Mouse (Mus musculus): ENCODE measurements around the gene Dscam. TPM values are rescaled to one million over a fixed set of nuclear protein-coding genes. Genes with fewer than 3 reads are reported as not detected.

Dscam gene
- total RNA-seq, 2 experiments from 2014 or later, result 0.15 TPM; not detected in 1

DNA sequence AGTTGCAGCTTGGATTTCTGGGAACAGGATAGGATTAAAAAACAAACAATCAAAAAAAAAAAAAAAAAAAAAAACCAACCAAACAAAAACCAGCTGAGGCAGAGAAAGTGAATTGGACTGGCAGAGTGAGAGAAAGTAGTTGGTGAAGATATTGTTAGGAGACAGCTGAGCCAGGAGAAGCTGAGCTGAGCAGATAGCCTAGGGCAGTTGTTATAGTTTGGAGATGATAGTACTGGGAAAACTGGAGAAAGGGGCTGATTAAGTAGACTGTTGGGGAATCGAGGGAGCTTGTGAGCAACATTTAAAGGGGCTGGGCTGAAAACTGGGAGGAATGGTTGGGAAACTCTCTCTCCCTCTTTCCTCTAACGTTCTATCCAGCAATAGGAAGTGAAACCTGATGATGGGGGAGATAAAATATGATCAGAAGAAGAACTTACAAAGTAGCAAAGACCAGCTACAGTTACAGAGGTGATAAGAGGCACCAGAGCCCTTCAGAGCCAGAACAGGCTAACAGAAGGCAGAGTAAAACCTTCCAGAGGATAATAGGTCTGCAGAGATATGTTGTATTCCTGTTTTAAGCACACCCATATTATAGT is 201.6 kb downstream of the Dscam start:
- peak; percentile 79 for ATAC-seq (replicated peaks; ENCODE audit: poor library complexity, severe bottlenecking)

- no peak for ATAC-seq (replicated peaks; ENCODE audit: poor library complexity, severe bottlenecking)
These were observed 210.9 kb downstream of the Dscam start for GRCm38 (mm10) chr16:96959695-96960094.

GRCm38 (mm10) chr16:96945468-96946302 is 224.9 kb downstream of the Dscam start:
- no peak for ATAC-seq (replicated peaks; ENCODE audit: poor library complexity, severe bottlenecking)

GRCm38 (mm10) chr16:96943648-96944047 is 226.9 kb downstream of the Dscam start:
- no peak for ATAC-seq (replicated peaks; ENCODE audit: poor library complexity, severe bottlenecking)

DNA sequence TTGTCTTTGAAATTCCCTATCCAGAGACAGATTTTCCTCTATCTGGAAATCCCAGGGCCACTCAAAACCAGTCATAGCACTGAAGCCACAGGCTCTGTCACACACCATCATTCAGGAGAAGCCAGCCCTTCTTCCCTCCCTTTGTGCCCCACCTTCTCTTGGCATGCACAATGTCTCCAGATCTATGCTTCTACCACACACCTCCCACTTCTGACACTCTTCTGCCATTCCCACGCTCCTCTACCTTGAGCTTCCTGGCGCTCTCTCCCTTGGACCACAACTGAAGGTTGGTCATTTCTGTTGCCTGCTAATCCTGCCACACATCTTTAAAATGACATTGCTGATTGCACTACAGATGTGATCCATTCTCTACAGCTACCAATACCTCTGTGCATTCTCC is 235.8 kb downstream of the Dscam start:
- ATAC-seq (replicated peaks; ENCODE audit: poor library complexity, severe bottlenecking), result no peak

GRCm38 (mm10) chr16:96932211-96932610 is 238.3 kb downstream of the Dscam start:
- no peak for ATAC-seq (replicated peaks; ENCODE audit: poor library complexity, severe bottlenecking)

DNA sequence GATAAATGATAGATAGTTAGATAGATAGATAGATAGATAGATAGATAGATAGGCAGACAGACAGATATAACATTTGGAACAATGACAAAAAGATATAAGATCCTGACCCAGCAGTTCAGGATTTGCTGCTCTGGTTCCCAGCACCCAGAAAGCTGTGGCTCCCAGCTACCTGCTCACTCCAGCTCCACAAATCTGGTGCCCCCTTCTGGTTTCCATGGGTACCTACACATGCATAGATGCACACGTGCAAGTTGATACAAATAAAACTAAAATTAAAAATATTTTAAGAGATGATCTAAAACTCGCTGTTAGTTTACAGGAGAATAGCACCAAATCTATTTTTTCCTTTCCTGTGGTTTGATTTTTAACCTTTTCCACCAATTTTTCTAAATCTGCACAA is 238.8 kb downstream of the Dscam start:
- ATAC-seq (replicated peaks; ENCODE audit: poor library complexity, severe bottlenecking), result no peak

- ATAC-seq (replicated peaks; ENCODE audit: poor library complexity, severe bottlenecking), result no peak
These were observed 242.5 kb downstream of the Dscam start for GRCm38 (mm10) chr16:96928011-96928410.

GRCm38 (mm10) chr16:96927408-96927807 is 243.1 kb downstream of the Dscam start:
- ATAC-seq (replicated peaks; ENCODE audit: poor library complexity, severe bottlenecking), result no peak

GRCm38 (mm10) chr16:96926977-96927376 is 243.6 kb downstream of the Dscam start:
- no peak for ATAC-seq (replicated peaks; ENCODE audit: poor library complexity, severe bottlenecking)

DNA sequence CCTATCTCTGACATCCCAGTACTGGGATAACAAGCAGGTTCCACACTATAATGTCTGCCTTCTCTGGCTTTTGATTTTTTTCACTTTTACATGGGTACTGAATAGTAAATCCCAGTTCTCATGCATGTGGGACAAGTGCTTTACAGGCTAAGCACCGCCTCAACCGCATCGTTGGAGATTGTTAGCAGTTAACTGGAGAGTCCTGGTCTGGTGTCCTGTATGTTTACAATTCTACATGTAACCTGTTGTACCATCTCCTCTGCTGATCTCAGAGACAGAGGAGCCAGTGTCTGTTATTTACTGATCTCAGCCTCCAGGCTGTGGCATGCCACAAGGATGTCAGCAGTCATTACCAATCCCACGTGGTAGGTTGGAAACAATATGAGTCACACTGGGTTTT is 246.6 kb downstream of the Dscam start:
- no peak for ATAC-seq (replicated peaks; ENCODE audit: poor library complexity, severe bottlenecking)

DNA sequence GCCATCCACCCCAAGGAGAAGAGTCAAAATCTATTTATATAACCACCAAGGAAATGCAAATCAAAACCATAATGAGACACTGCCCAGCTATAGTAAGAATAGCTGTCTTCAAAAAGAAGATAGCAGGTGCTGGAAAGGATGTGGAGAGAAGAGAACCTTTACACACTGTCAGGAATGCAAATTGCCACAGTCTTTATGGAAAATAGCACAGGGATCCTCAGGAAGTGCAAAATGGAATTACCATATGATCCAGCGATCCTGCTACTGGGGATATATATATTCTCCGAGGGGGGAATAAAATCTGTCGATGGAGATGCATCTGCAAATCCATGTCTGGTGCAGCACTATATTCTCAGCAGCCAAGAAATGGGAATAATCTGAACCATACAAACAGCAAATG is 256.1 kb downstream of the Dscam start:
- ATAC-seq (replicated peaks; ENCODE audit: poor library complexity, severe bottlenecking), result no peak

DNA sequence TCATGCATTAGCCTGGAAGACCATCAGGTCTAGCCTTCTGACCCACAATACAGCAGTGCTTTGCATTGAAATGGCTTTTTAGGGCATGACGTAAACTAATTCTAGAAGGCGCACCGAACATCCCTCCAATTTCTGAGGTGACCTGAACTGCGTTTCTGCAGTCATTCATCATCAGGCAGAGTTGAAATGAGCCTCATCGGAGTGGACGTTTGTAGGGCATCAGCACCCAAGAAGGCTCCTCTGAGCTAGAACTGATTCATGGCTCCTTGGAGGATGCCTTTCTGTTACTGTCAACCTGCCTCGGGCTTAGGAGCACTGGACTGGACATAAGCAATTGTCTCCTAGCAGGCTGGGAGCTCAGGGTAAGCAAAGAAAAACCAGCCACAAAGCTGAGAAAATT is 257.7 kb downstream of the Dscam start:
- no peak for ATAC-seq (replicated peaks; ENCODE audit: poor library complexity, severe bottlenecking)

- ATAC-seq (replicated peaks; ENCODE audit: poor library complexity, severe bottlenecking), result 0 out of 2 replicates have a peak, but pooled peaks have one; percentile 20
These were observed 258.4 kb downstream of the Dscam start for GRCm38 (mm10) chr16:96912103-96912502.

DNA sequence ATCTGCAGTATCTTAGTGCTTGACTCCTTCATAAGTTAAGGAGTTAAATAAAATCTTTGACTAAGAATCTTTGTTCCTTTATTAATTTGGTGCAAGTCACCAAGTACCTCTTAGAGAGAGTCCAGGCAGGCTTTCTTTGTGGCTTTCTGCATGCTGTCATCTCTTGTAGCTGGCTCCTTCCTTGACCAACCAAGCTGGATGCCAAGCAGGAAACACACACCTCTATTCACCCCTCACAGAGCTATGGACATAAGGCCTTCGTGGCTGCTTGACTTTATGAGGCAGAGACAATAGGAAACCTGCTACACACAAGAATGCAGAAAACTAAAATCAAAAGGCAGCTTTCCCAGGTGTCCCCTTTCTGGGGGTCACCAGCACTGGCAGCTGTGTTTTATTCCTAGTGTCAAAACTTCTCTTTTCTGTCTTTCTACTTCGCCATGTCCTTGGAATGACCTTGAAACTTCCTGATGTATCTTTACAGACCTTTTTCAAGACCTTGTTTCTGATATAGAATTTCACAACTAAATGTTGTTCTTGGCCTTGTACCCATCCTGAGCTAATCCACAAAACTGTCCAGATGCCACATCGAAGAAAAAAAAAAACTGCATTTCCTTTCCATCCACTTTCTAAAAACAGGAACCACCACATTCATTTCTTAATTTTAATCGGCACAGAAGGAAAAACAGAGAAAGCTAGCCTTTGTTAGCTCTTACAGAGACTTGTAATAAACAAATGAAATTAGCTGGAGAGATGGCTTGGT is 260.0 kb downstream of the Dscam start:
- peak; percentile 42; the same call in 1 of the 2 replicates for ATAC-seq (replicated peaks; ENCODE audit: poor library complexity, severe bottlenecking)

- ATAC-seq (replicated peaks; ENCODE audit: poor library complexity, severe bottlenecking), result no peak
These were observed 262.7 kb downstream of the Dscam start for GRCm38 (mm10) chr16:96907818-96908217.

- no peak for ATAC-seq (replicated peaks; ENCODE audit: poor library complexity, severe bottlenecking)
These were observed 263.5 kb downstream of the Dscam start for GRCm38 (mm10) chr16:96907081-96907480.

DNA sequence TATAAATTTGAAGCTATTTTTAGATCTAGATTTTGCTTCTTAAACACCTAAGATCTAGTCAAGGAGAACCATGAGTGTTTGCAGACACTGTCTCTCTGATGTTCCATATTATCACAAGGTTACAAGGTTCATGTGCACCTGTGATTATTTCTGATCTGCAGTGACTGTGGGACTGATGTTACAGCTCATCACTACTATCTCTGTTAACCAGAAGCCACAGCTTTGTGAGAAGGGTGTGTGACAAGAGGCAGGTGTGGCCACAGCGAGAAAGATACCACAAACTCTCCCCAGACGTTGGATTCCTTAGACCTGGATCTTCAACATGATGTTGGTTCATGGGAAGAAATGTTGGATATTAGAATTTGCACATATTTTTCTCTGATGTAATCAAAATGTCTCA is 263.9 kb downstream of the Dscam start:
- no peak for ATAC-seq (replicated peaks; ENCODE audit: poor library complexity, severe bottlenecking)

DNA sequence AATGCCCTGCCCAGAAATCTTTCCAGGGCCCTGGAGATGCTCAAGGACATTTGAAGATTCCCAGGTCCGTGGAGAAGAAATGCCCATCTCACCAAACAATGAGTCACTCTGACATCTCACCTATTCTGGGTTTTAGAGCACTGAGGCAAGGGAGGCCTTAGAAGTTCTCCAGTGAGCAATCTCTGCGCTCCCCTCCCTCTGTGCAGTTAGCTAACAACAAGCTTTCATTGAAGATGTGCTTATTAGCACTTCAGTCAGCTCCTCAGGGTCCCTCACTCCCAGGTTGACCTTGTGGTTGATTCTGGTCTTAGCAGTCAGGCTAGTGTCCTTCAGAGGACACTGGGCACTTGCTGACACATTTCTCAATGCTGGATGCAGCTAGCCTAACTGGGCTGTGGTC is 265.8 kb downstream of the Dscam start:
- ATAC-seq (replicated peaks; ENCODE audit: poor library complexity, severe bottlenecking), result no peak

DNA sequence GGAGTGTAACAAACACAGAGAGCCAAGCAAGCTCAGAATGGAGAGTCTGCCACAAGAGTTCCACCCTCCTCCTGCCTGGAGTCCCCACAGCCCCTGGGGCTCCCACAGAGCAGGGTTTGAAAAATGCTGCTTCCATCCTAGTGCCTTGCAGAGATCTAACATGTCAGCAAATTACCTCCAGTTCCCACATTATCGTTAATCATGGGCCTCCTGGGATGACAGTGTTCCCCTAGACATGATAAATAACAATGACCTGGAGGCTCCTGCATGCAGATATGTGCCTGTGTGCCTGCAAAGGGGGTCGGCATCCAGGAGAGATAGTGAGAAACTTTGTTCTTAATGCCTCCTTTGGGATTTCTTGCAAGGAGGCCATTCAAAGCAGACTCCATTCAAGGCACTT is 266.2 kb downstream of the Dscam start:
- ATAC-seq (replicated peaks; ENCODE audit: poor library complexity, severe bottlenecking), result no peak

DNA sequence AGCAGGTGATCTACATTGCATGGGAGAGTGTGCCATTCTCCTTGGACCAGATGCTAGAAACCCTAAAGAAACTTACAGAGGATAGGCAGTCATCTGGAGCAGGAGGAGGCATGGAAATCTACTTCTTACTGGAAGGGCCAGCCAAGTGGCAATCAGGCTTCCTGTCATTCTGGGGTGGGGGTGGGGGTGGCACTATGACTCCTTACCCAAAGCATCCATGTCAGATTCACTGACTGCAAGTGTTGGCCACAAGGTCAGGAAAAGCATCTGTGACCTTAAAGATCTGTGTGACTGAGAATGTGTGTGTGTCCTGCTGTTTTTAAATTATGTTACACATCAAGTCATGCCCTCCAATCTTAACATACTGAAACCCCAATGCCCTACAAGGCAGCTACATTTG is 268.0 kb downstream of the Dscam start:
- no peak for ATAC-seq (replicated peaks; ENCODE audit: poor library complexity, severe bottlenecking)

Measured in granulocyte monocyte progenitor cell, adult 5-6 weeks (primary cell).